Mouse (Mus musculus) mature B cell (primary cell): ENCODE data around the gene Pnpo.

Source experiments
- in situ Hi-C: fragments of 300-500 bp; cut with MboI; formaldehyde crosslinking; loops from 2 replicates; pipeline ENCODE4 v1.14.3; 2019

Gene Pnpo

DNA sequence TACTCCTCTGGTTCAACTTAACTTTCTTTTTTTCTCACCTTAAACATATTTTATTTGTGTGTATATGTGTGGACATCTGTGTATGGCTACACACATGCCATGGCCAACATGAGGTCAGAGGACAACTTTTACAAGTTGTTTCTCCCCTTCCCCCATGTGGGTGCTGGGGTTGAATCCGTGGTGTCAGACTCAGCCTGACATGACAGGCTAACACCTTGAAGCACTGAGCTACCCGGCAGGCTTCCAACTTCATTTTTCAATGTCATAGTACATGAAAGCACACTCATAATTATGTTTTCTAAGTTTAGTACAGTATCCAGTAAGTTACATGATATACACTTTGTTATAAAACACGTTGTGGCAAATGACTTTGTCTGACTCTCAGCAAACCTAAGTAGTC lies 26.6 kb upstream of the Pnpo start:
- in situ Hi-C loops, result no loop called here

DNA sequence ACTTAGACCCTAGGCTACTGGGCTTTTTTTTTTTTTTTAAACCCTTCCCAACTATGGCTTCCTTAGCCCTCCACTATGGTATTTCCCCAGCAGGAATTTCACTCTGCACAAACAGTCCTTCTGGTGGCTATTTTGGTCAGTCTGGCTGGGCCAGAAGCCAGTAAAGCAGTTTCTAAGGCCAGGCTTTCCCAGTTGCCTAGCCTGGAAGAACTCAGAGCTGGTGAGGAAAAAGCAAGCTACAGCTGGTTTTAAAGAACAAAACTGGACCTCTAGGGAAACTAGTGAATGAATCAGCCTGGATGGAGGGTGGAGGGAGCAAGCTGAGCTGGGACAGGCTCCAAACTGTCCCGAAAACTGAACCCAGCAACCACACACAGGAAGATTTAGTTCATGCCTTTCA lies 26.0 kb upstream of the Pnpo start:
- in situ Hi-C loops, result no loop called here

- in situ Hi-C loops, result no loop called here
These were observed 25.5 kb upstream of the Pnpo start for GRCm38 (mm10) chr11:96969280-96969722.

DNA sequence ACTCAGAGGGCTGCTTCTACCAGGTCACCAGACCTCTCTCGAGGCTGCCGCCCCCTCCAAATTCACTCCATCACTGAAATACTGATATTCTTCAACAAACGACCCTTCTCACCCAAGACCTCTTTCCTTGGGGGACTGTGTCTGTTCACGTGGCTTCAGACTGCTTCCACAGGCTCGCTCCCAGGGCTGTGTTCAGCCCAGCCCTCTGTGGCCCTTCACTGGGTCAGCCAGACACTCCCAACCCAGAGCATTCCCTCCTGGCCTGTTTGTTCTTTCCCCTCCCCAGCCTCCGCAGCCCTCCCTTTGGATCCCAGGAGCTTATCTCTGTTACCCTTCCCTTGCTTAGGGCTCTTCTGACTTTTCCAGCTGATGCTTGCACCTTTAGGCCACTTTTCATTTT lies 24.7 kb upstream of the Pnpo start:
- in situ Hi-C loops, result no loop called here

DNA sequence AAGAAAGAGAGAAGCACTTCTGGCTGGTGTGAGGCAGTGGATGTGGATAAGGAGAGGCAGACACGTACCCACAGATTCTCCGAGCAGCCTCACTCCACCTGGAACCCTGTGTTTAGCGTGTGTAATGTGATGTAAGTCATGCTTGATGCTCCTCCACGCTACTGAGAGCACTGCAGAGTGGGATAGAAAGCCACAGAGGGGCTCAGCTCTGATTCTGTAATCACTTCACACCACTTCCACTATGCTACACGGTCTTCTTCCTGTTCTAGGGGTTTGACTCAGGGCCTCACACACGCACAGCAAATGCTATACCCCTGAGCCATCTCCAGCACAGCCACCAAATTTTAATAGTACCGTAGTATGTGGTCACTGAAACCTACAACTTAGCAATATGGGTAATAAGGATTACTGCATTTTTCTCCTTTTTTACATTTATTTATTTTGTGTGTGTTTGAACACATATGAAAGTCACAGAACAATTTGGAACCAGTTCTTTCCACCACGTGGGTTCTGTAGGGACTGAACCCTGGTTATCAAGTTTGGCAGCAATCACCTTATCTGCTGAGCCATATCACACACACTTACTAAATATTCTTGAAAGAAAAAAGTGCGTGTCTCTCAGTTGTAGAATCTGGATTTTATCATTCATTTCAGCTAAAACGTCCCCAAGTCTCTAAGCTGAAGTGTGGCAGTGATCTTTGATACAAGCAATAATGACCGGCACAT lies 23.9 kb upstream of the Pnpo start:
- in situ Hi-C loops, result no loop called here

DNA sequence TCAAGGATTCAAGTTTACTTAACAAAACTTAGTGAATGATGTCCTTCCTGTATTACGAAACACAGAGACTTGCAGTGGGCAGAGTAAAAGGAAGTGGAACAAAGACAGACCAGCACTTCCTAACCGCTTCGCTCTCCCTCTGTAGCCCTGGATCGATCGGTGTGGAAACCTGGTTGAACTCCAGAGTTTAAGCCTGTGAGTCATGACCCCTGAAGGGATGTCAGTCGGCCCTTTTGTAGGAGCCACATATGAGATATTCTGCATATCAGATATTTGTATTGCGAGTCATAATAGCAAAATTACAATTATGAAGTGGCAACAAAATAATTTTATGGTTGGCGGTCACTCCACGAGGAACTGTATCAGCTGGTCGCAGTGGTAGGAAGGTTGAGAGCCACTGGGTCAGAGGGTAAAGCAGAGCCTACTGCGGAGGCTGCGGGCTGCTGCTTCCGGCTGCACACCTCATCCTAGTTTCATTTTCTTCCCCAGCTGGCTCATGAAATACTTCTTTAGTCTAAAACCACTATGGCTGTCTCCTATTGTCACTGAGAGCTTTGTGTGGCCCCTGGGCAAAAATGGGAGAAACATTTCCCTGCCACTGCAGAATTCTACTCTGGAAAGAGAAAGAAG lies 23.2 kb upstream of the Pnpo start:
- in situ Hi-C loops, result no loop called here

DNA sequence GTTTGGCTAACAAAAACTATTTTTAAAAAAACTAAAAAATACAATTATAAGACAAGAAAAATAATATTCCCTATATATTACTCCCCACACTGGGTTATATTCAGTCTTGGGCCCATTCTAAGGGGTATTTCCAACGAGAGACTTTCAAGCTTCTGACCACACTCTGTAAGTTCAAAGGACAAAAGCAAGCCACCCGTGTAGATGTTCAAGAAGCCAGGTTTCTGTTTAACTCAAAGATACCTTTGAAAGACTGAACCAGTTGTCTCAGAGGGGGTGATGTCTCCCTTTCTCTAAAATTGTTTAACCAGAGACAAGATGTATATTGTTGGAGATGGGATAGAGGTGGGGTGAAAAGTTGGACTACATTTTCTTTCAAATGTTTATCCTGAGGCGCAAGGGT lies 22.4 kb upstream of the Pnpo start:
- in situ Hi-C loops, result no loop called here

- in situ Hi-C loops, result no loop called here
These were observed 19.8 kb upstream of the Pnpo start for GRCm38 (mm10) chr11:96963580-96963979.

GRCm38 (mm10) chr11:96957061-96957805 lies 13.4 kb upstream of the Pnpo start:
- in situ Hi-C loops, result no loop called here

- in situ Hi-C loops, result no loop called here
These were observed 12.4 kb upstream of the Pnpo start for GRCm38 (mm10) chr11:96956009-96956724.

DNA sequence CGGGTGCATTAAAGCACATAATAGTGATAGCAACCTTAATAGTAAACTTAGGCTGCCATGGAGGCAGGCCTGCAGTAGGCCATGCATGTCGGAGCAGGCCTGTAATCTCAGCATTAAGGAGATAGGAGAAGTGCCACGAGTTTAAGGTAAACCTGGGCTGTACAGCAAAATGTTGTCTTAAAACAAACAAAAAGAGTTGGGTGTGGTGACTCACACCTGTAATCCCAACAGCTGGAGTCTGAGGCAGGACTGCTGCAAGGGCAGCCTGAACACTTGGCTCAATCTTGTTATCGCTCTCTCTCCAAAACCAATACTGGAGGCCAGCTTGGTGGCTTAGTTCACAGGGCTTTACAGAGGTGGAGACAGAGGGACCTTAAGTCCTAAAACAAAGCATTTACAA lies 11.3 kb upstream of the Pnpo start:
- in situ Hi-C loops, result no loop called here

GRCm38 (mm10) chr11:96952896-96953295 lies 9.1 kb upstream of the Pnpo start:
- in situ Hi-C loops, result no loop called here

- in situ Hi-C loops, result no loop called here
These were observed 8.6 kb upstream of the Pnpo start for GRCm38 (mm10) chr11:96952426-96952825.

DNA sequence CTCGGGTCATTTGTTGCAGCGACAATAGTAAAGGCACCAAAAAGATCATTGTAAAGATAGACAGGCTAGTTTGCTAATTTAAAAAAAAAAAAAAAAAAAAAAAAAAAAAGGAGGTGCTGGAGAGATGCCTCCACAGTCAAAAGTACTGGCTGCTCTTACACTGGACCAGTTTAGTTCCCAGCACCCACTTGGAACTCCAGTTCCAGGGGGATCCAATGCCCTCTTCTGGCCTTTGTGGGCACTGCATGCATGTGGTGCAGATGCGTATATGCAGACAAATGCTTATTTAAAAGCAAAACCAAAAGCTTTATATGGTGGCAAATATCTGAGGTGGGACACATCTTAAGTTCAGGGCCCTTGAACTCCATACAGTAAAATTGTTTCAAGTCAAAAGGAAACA lies 7.0 kb upstream of the Pnpo start:
- in situ Hi-C loops, result no loop called here

GRCm38 (mm10) chr11:96947849-96948248 lies 4.1 kb upstream of the Pnpo start:
- in situ Hi-C loops, result no loop called here

- in situ Hi-C loops, result no loop called here
These were observed 2.7 kb upstream of the Pnpo start for GRCm38 (mm10) chr11:96946498-96946897.

GRCm38 (mm10) chr11:96944844-96945580 lies 1.2 kb upstream of the Pnpo start:
- in situ Hi-C loops, result no loop called here

GRCm38 (mm10) chr11:96941989-96942590 lies 1.7 kb downstream of the Pnpo start:
- in situ Hi-C loops, result no loop called here

GRCm38 (mm10) chr11:96940578-96941465 lies 3.0 kb downstream of the Pnpo start:
- in situ Hi-C loops, result no loop called here

GRCm38 (mm10) chr11:96938426-96938800 lies 5.4 kb downstream of the Pnpo start:
- in situ Hi-C loops, result no loop called here
